Mouse (Mus musculus) ZHBTc4 (cell line): Measurements from ENCODE around the gene Kcnk7.
A peak's percentile ranks its signal among the peaks of the same experiment; 100 is the strongest.

Experiments
- DNase-seq: peaks from one replicate; pipeline ENCODE4 v3.0.0-alpha.2; 2011; ENCODE audit warnings: low read depth, low spot score

The Kcnk7 gene

GRCm38 (mm10) chr19:5724549-5724941 lies 20.4 kb downstream of the Kcnk7 start:
- DNase-seq = no peak

- DNase-seq = no peak
These were observed 21.0 kb downstream of the Kcnk7 start for GRCm38 (mm10) chr19:5725029-5725707.

- peak; percentile 72 for DNase-seq
These were observed 21.8 kb downstream of the Kcnk7 start, which contains the start of gene Ehbp1l1 for GRCm38 (mm10) chr19:5725767-5726515. Gene Ehbp1l1, minus strand, starts transcription at chr19:5726317.

- no peak for DNase-seq
These were observed 22.9 kb downstream of the Kcnk7 start for GRCm38 (mm10) chr19:5726961-5727578.

GRCm38 (mm10) chr19:5727701-5728100 lies 23.5 kb downstream of the Kcnk7 start:
- DNase-seq = peak; percentile 91

- peak; percentile 45 for DNase-seq
These were observed 24.7 kb downstream of the Kcnk7 start for GRCm38 (mm10) chr19:5728631-5729443.

GRCm38 (mm10) chr19:5729444-5729815 lies 25.3 kb downstream of the Kcnk7 start, which contains the start of gene Fam89b:
Gene Fam89b, minus strand, starts transcription at chr19:5729653.
- peak; percentile 92 for DNase-seq

GRCm38 (mm10) chr19:5730314-5731186 lies 26.4 kb downstream of the Kcnk7 start:
- no peak for DNase-seq

- peak; percentile 96 for DNase-seq
These were observed 27.3 kb downstream of the Kcnk7 start for GRCm38 (mm10) chr19:5731264-5731978.

GRCm38 (mm10) chr19:5734325-5734724 lies 30.2 kb downstream of the Kcnk7 start:
- no peak for DNase-seq

- no peak for DNase-seq
These were observed 35.3 kb downstream of the Kcnk7 start for GRCm38 (mm10) chr19:5739446-5739845.

- DNase-seq = no peak
These were observed 36.5 kb downstream of the Kcnk7 start, which contains the start of gene Ltbp3 for GRCm38 (mm10) chr19:5740320-5741317. Gene Ltbp3, plus strand, starts transcription at chr19:5740904.

GRCm38 (mm10) chr19:5741641-5742240 lies 37.6 kb downstream of the Kcnk7 start:
- peak; percentile 53 for DNase-seq

- no peak for DNase-seq
These were observed 38.1 kb downstream of the Kcnk7 start for GRCm38 (mm10) chr19:5742241-5742641.

- DNase-seq = no peak
These were observed 39.4 kb downstream of the Kcnk7 start for GRCm38 (mm10) chr19:5743576-5743975.

GRCm38 (mm10) chr19:5745756-5746710 lies 41.9 kb downstream of the Kcnk7 start:
- peak; percentile 62 for DNase-seq

- peak; percentile 61 for DNase-seq
These were observed 42.8 kb downstream of the Kcnk7 start for GRCm38 (mm10) chr19:5746907-5747363.
